Mouse (Mus musculus): Measurements from ENCODE around the gene 2610301B20Rik.

GRCm38 (mm10) chr4:10913409-10913808 is 39.1 kb downstream of the 2610301B20Rik start:
- TF ChIP-seq POLR2A (IDR thresholded peaks at IDR 0.05; ENCODE audit: borderline replicate concordance, low read depth, low read length) (no peak), CTCF (IDR thresholded peaks at IDR 0.05; ENCODE audit: low read depth, low read length) (no peak)
